Mouse (Mus musculus): ENCODE results near the gene Gm21988. TPM values are rescaled to one million over a fixed set of nuclear protein-coding genes. Genes with fewer than 3 reads are reported as not detected.
A peak's percentile ranks its signal among the peaks of the same experiment; 100 is the strongest.

The Gm21988 gene
- polyA plus RNA-seq (2012; rRNA removed): 13.9 and 15.8 TPM in 2 replicates

DNA sequence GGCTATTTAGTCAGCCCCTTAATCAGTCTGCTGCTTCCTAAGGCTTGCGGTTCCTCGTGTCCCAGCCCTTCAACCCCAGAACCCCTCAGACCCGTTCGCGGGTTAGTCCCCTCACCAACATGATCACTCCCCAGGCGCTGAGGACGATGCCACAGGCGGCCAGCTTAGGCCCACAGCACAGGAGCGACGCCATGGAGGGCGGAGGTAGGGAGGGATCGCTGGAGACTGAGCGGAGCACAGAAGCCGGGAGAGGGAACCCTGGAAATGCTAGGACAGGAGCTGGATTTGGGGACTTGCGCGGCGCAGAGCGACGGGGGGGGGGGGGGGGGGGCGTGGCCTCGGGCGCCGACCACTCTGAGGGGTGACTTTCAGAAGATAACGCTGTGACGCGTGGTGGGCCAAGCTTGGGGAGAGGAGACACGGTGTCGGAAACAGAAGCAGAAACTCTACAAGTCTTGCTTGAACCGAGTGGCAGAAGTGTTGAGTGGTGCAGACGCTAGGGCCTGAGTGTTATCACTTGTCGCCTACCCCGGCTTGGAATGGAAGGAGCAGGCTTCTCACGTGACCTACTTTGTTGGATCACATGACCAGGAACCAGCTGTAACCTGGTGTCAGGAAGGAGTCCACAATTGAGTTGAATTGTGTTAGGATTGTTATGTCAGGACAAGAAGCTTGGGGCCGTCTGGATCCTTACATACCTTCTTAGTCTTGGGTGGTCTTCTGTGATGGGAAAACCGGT, at the start of gene Gm21988, which contains the start of gene Rnasek:
Gene Gm21988 (minus strand): TSS at position 290 of the 739 bp plus-strand sequence.
Gene Rnasek (minus strand): TSS at position 302 of the 739 bp plus-strand sequence.
- DNase-seq: peak; percentile 93
- no peaks in the 10 kb centered on the region for H3K27me3 ChIP-seq (replicated peaks; ENCODE audit: control insufficient read depth, insufficient read depth, low read length)
- under 1% methylated on average over 34 of the region's 35 CpGs for WGBS
- no peak for TF ChIP-seq CTCF (conservative IDR thresholded peaks at IDR 0.05; ENCODE audit: insufficient read depth, insufficient read length, low read depth, low read length)
- peak; percentile 82 for TF ChIP-seq POLR2A (IDR thresholded peaks at IDR 0.05; ENCODE audit: low read depth, low read length)
- no peaks in the 10 kb centered on the region; the same call in 1 of the 2 replicates for H3K36me3 ChIP-seq (ENCODE audit: control insufficient read depth, insufficient read depth, low read length)
- peaks cover 19% of the 10 kb centered on the region for H3K4me1 ChIP-seq (ENCODE audit: control insufficient read depth, insufficient read depth, low read length)
- H3K27ac ChIP-seq (ENCODE audit: insufficient read depth, low read depth, low read length): peak within 1 kb of the TSS; percentile 95
- H3K4me3 ChIP-seq (ENCODE audit: insufficient read depth, low read depth, low read length): peak within 1 kb of the TSS; percentile 96

DNA sequence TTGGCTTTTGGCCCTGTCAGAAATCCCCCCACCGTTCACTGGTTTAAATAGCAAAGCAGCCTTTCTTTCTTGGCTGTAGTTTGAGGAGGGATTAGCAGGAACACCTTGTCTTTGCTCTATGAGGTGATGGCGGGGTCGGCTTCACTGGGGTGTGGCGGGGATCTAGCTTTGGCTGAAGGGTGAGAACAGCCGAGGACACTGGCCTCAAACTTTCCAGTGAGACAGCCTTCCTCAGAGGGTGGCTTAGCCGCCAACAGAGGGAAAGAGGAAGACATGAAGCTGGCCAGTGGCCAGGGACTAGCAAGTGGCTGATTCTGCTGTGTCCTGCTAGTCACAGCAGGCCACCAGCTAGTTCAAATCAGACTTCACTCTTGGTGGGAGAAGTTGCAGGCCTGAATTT, 49.6 kb upstream of the Gm21988 start:
- no peaks in the 10 kb centered on the region for H3K27me3 ChIP-seq (replicated peaks; ENCODE audit: control insufficient read depth, insufficient read depth, low read length)
- TF ChIP-seq CTCF (conservative IDR thresholded peaks at IDR 0.05; ENCODE audit: insufficient read depth, insufficient read length, low read depth, low read length): no peak
- TF ChIP-seq POLR2A (IDR thresholded peaks at IDR 0.05; ENCODE audit: low read depth, low read length): no peak
- WGBS: 49% methylated on average over 6 of the region's 6 CpGs
- no peaks in the 10 kb centered on the region for H3K36me3 ChIP-seq (ENCODE audit: control insufficient read depth, insufficient read depth, low read length)
- H3K4me1 ChIP-seq (ENCODE audit: control insufficient read depth, insufficient read depth, low read length): no peaks in the 10 kb centered on the region
- no peak overlapping the region for H3K27ac ChIP-seq (ENCODE audit: insufficient read depth, low read depth, low read length)
- no peak overlapping the region for H3K4me3 ChIP-seq (ENCODE audit: insufficient read depth, low read depth, low read length)
- peak; percentile 24 for DNase-seq

DNA sequence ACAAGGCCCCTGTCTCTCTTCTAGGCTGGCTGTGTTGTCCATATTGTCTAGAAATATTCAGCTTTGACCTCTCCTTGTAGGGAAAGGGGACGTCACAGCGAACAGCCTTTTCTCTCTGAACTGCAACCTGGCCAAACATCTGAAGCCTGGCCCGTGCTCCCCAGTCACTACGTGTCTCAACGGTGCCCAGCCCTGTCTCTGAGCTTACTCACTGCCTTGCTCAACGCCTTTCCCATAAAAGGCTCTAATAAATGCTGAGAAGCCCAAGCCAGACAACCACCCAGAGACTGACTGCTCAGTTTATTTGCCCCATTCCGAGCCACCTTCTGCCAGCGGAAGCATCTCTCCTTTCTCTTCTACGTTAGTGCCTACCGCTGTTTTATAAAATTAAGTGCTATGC, 48.5 kb upstream of the Gm21988 start:
- 89% methylated on average over 10 of the region's 10 CpGs for WGBS
- H3K27me3 ChIP-seq (replicated peaks; ENCODE audit: control insufficient read depth, insufficient read depth, low read length): no peaks in the 10 kb centered on the region
- no peaks in the 10 kb centered on the region for H3K36me3 ChIP-seq (ENCODE audit: control insufficient read depth, insufficient read depth, low read length)
- DNase-seq: no peak
- no peak overlapping the region for H3K27ac ChIP-seq (ENCODE audit: insufficient read depth, low read depth, low read length)
- no peaks in the 10 kb centered on the region; the same call in 1 of the 2 replicates for H3K4me1 ChIP-seq (ENCODE audit: control insufficient read depth, insufficient read depth, low read length)
- no peak overlapping the region for H3K4me3 ChIP-seq (ENCODE audit: insufficient read depth, low read depth, low read length)
- TF ChIP-seq CTCF (conservative IDR thresholded peaks at IDR 0.05; ENCODE audit: insufficient read depth, insufficient read length, low read depth, low read length) (no peak), POLR2A (IDR thresholded peaks at IDR 0.05; ENCODE audit: low read depth, low read length) (no peak)

DNA sequence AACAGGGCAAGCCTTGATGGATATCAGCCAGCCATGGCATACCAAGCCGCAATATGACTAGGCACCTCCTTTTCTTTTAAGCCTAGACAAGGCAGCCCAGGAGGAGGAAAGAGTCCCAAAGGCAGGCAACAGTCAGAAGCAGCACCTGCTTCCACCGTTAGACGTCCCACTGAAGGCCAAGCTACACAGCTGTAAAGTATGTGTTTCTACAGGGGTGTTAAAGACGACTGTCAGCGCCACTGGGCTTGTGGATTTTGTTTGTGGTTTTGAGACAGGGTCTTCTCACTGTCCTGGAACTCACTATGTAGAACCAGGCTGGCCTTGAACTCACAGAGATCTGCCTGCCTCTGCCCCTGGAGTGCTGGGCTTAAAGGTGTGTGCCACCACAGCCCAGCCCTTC, 46.1 kb upstream of the Gm21988 start:
- DNase-seq: no peak
- Histone ChIP-seq H3K27ac (ENCODE audit: insufficient read depth, low read depth, low read length) (no peak overlapping the region), H3K36me3 (ENCODE audit: control insufficient read depth, insufficient read depth, low read length) (no peaks in the 10 kb centered on the region), H3K4me3 (ENCODE audit: insufficient read depth, low read depth, low read length) (no peak overlapping the region), H3K27me3 (replicated peaks; ENCODE audit: control insufficient read depth, insufficient read depth, low read length) (no peaks in the 10 kb centered on the region), H3K4me1 (ENCODE audit: control insufficient read depth, insufficient read depth, low read length) (no peaks in the 10 kb centered on the region; the same call in 1 of the 2 replicates)
- WGBS: 83% methylated on average over 5 of the region's 5 CpGs
- TF ChIP-seq CTCF (conservative IDR thresholded peaks at IDR 0.05; ENCODE audit: insufficient read depth, insufficient read length, low read depth, low read length): no peak
- TF ChIP-seq POLR2A (IDR thresholded peaks at IDR 0.05; ENCODE audit: low read depth, low read length): no peak

DNA sequence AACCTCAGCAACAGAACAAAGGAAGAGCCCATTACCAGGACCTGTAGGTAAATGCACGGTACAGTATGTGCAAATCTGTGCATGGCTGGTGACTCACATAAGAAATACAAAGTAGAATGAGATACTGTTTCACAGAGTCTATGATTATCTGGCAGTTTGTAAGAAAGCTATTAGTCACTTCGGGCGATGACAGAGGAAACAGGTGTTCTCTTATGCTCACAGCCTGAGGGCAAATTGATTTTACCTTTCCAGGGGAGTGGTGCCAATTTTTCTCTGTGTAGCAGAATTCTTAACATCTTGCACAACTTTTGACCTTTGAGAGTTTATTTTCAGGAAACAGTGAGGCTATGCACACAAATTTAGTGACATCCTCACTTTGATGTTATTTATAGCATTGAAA, 45.1 kb upstream of the Gm21988 start:
- DNase-seq: no peak
- Histone ChIP-seq H3K27ac (ENCODE audit: insufficient read depth, low read depth, low read length) (no peak overlapping the region), H3K4me1 (ENCODE audit: control insufficient read depth, insufficient read depth, low read length) (no peaks in the 10 kb centered on the region; the same call in 1 of the 2 replicates), H3K4me3 (ENCODE audit: insufficient read depth, low read depth, low read length) (no peak overlapping the region), H3K36me3 (ENCODE audit: control insufficient read depth, insufficient read depth, low read length) (no peaks in the 10 kb centered on the region), H3K27me3 (replicated peaks; ENCODE audit: control insufficient read depth, insufficient read depth, low read length) (no peaks in the 10 kb centered on the region)
- TF ChIP-seq CTCF (conservative IDR thresholded peaks at IDR 0.05; ENCODE audit: insufficient read depth, insufficient read length, low read depth, low read length): no peak
- no peak for TF ChIP-seq POLR2A (IDR thresholded peaks at IDR 0.05; ENCODE audit: low read depth, low read length)
- WGBS: 50% methylated on average over 3 of the region's 3 CpGs

DNA sequence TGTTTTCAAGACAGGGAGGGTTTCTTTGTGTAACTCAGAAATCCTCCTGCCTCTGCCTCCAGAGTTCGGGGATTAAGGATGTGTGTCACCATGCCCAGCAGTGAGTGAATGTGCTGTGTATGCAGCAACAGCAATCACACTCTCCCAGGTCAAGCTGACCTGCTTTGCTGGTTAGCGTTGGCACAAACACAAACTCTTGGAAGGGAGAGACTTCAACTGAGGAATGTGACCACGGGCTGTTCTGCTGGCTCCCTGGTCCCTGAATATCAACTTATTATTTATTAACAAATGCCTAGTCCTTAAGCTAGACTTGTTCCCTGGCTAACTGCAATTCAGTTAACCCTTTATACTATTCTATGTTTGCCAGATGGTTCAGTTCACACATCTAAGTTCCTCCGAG, 44.0 kb upstream of the Gm21988 start:
- no peaks in the 10 kb centered on the region; the same call in 1 of the 2 replicates for H3K4me1 ChIP-seq (ENCODE audit: control insufficient read depth, insufficient read depth, low read length)
- TF ChIP-seq POLR2A (IDR thresholded peaks at IDR 0.05; ENCODE audit: low read depth, low read length): no peak
- no peak for TF ChIP-seq CTCF (conservative IDR thresholded peaks at IDR 0.05; ENCODE audit: insufficient read depth, insufficient read length, low read depth, low read length)
- H3K4me3 ChIP-seq (ENCODE audit: insufficient read depth, low read depth, low read length): no peak overlapping the region
- WGBS: 45% methylated on average over 4 of the region's 4 CpGs
- no peaks in the 10 kb centered on the region for H3K36me3 ChIP-seq (ENCODE audit: control insufficient read depth, insufficient read depth, low read length)
- peak overlapping the region; percentile 24; the same call in 1 of the 2 replicates for H3K27ac ChIP-seq (ENCODE audit: insufficient read depth, low read depth, low read length)
- DNase-seq: peak; percentile 73
- no peaks in the 10 kb centered on the region for H3K27me3 ChIP-seq (replicated peaks; ENCODE audit: control insufficient read depth, insufficient read depth, low read length)

DNA sequence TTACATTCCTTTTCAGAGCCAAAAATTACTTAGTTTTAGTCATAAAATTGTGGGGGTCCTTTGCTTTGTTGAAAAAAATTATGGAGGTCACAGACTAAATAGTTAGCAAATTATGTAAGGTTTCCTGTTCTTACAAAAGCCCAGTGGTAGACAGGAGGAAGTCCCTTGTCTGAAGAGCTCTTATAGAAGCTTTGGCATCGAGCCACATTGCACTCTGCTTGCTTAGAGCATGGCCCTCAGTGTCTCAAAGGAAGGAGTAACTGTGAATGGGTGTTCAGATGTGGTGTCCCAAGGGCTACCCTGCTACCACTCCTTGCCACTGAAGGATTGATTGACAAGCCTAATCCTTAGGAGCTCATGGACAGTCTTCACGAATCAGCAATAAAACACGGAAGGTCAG, 40.8 kb upstream of the Gm21988 start:
- H3K4me3 ChIP-seq (ENCODE audit: insufficient read depth, low read depth, low read length): no peak overlapping the region
- 68% methylated on average over 3 of the region's 3 CpGs for WGBS
- no peak overlapping the region for H3K27ac ChIP-seq (ENCODE audit: insufficient read depth, low read depth, low read length)
- H3K36me3 ChIP-seq (ENCODE audit: control insufficient read depth, insufficient read depth, low read length): no peaks in the 10 kb centered on the region
- TF ChIP-seq POLR2A (IDR thresholded peaks at IDR 0.05; ENCODE audit: low read depth, low read length) (no peak), CTCF (conservative IDR thresholded peaks at IDR 0.05; ENCODE audit: insufficient read depth, insufficient read length, low read depth, low read length) (no peak)
- no peaks in the 10 kb centered on the region for H3K27me3 ChIP-seq (replicated peaks; ENCODE audit: control insufficient read depth, insufficient read depth, low read length)
- peak; percentile 51 for DNase-seq
- H3K4me1 ChIP-seq (ENCODE audit: control insufficient read depth, insufficient read depth, low read length): no peaks in the 10 kb centered on the region; the same call in 1 of the 2 replicates

Measured in kidney, adult 2 months (tissue).